Mouse (Mus musculus) heart, postnatal 0 days (tissue): ENCODE data around the gene Dcaf10.

Source experiments
- CTCF ChIP-seq: IDR thresholded peaks from 2 replicates; pipeline ENCODE4 v1.5.1; 2016; ENCODE audit warnings: antibody characterized with exemption, control low read depth, low read depth
- EP300 ChIP-seq: IDR thresholded peaks from 2 replicates; pipeline ENCODE4 v1.6.1; 2016; ENCODE audit warnings: antibody characterized with exemption, low read depth

GRCm38 (mm10) chr4:45419051-45419450, 77.2 kb downstream of the Dcaf10 start:
- TF ChIP-seq CTCF (no peak), EP300 (no peak)
